Mouse (Mus musculus) CH12.LX (cell line): Measurements from ENCODE around the gene Emp1. TPM values are rescaled to one million over a fixed set of nuclear protein-coding genes. Genes with fewer than 3 reads are reported as not detected.

ENCODE experiments used
- DNase-seq: peaks from one replicate; pipeline ENCODE4 v3.0.0-alpha.2; 2013; ENCODE audit errors: extremely low read depth
- H3K27ac ChIP-seq: 2 replicates; pipeline ENCODE4 v1.5.1; 2012; ENCODE audit warnings: low read depth, mild to moderate bottlenecking, control low read depth, moderate library complexity; ENCODE audit not compliant: insufficient read depth
- H3K27me3 ChIP-seq: replicated peaks from 2 replicates; pipeline ENCODE3; 2012; ENCODE audit warnings: inconsistent platforms
- H3K36me3 ChIP-seq, 2 experiments: replicated peaks in 1 of 2; 2 replicates each; pipeline versions ENCODE3 to v1.6.1; 2012; ENCODE audit warnings: inconsistent platforms in 1 of 2, low read length in 1 of 2, mild to moderate bottlenecking in 1 of 2, mixed read lengths in 1 of 2, moderate library complexity in 1 of 2; ENCODE audit not compliant: control insufficient read depth in 1 of 2, insufficient read depth in 1 of 2
- H3K4me1 ChIP-seq, 2 experiments: 2 replicates each; pipeline ENCODE4 v1.6.1; 2012; ENCODE audit warnings: inconsistent platforms in 1 of 2, moderate library complexity in 1 of 2; ENCODE audit not compliant: insufficient read depth in 2 of 2, control insufficient read depth in 1 of 2
- H3K4me2 ChIP-seq: 2 replicates; pipeline ENCODE4 v1.6.1; 2012; ENCODE audit warnings: low read depth, mild to moderate bottlenecking, control low read depth; ENCODE audit not compliant: poor library complexity, insufficient read depth, severe bottlenecking
- H3K4me3 ChIP-seq, 3 experiments: fragments of 150-350 bp in 1 of 3; sonication (generic) in 1 of 3; replicated peaks in 1 of 3; 2 replicates each; pipeline versions ENCODE3 to v1.5.1; 2011 to 2012; ENCODE audit warnings: low read depth in 2 of 3, low read length in 2 of 3, mild to moderate bottlenecking in 2 of 3, moderate library complexity in 2 of 3, control low read depth in 1 of 3, improper control_type of control experiment in 1 of 3, inconsistent platforms in 1 of 3, mixed read lengths in 1 of 3; ENCODE audit not compliant: poor library complexity in 1 of 3
- H3K79me2 ChIP-seq: replicated peaks from 2 replicates; pipeline ENCODE4 v1.6.1; 2012; ENCODE audit warnings: mild to moderate bottlenecking, moderate library complexity; ENCODE audit not compliant: control insufficient read depth, poor library complexity, insufficient read depth, severe bottlenecking; ENCODE audit errors: extremely low read depth
- H3K9ac ChIP-seq: 2 replicates; pipeline ENCODE4 v1.6.1; 2012; ENCODE audit warnings: low read depth, mild to moderate bottlenecking, control low read depth, moderate library complexity; ENCODE audit not compliant: insufficient read depth
- H3K9me3 ChIP-seq: replicated peaks from 2 replicates; pipeline ENCODE3; 2012; ENCODE audit warnings: low read length, inconsistent platforms, mixed read lengths
- BHLHE40 ChIP-seq: IDR thresholded peaks from 2 replicates; pipeline ENCODE4 v1.6.1; 2011; ENCODE audit warnings: mild to moderate bottlenecking, low read depth, low read length, improper control_type of control experiment
- CHD1 ChIP-seq: IDR thresholded peaks from 2 replicates; pipeline ENCODE4 v1.6.1; 2012; ENCODE audit warnings: low read depth, low read length, improper control_type of control experiment, inconsistent platforms
- CHD2 ChIP-seq: IDR thresholded peaks from 2 replicates; pipeline ENCODE4 v1.6.1; 2011; ENCODE audit warnings: low read length, improper control_type of control experiment
- E2F4 ChIP-seq: IDR thresholded peaks from 2 replicates; pipeline ENCODE4 v1.6.1; 2011; ENCODE audit warnings: low read depth, low read length, improper control_type of control experiment; ENCODE audit not compliant: insufficient replicate concordance
- ELF1 ChIP-seq: IDR thresholded peaks from 2 replicates; pipeline ENCODE4 v1.6.1; 2014; ENCODE audit warnings: low read depth, mild to moderate bottlenecking, inconsistent platforms, low read length, improper control_type of control experiment
- EP300 ChIP-seq: IDR thresholded peaks from 2 replicates; pipeline ENCODE4 v1.6.1; 2011; ENCODE audit warnings: low read length, improper control_type of control experiment
- ETS1 ChIP-seq: conservative IDR thresholded peaks from 2 replicates; pipeline ENCODE4 v1.6.1; 2012; ENCODE audit warnings: low read depth, mild to moderate bottlenecking, inconsistent platforms, low read length, improper control_type of control experiment, moderate library complexity
- IRF4 ChIP-seq: IDR thresholded peaks from 2 replicates; pipeline ENCODE4 v1.6.1; 2014; ENCODE audit warnings: low read depth, mild to moderate bottlenecking, inconsistent platforms, low read length, improper control_type of control experiment
- JUN ChIP-seq: IDR thresholded peaks from 2 replicates; pipeline ENCODE4 v1.6.1; 2011; ENCODE audit warnings: low read depth, mild to moderate bottlenecking, low read length, improper control_type of control experiment, moderate library complexity; ENCODE audit not compliant: insufficient read depth
- JUND ChIP-seq: conservative IDR thresholded peaks from 2 replicates; pipeline ENCODE4 v1.6.1; 2011; ENCODE audit warnings: low read depth, low read length, improper control_type of control experiment
- MAFK ChIP-seq: IDR thresholded peaks from 2 replicates; pipeline ENCODE4 v1.6.1; 2011; ENCODE audit warnings: low read length, improper control_type of control experiment; ENCODE audit not compliant: insufficient replicate concordance
- MAX ChIP-seq: IDR thresholded peaks from 2 replicates; pipeline ENCODE4 v1.6.1; 2011; ENCODE audit warnings: low read length, improper control_type of control experiment
- MEF2A ChIP-seq: IDR thresholded peaks from 2 replicates; pipeline ENCODE4 v1.6.1; 2014; ENCODE audit warnings: low read depth, mild to moderate bottlenecking, inconsistent platforms, low read length, improper control_type of control experiment, borderline replicate concordance
- NRF1 ChIP-seq: IDR thresholded peaks from 2 replicates; pipeline ENCODE4 v1.6.1; 2014; ENCODE audit warnings: low read depth, mild to moderate bottlenecking, inconsistent platforms, low read length, improper control_type of control experiment, moderate library complexity
- PAX5 ChIP-seq: IDR thresholded peaks from 2 replicates; pipeline ENCODE4 v1.6.1; 2012; ENCODE audit warnings: low read length, inconsistent platforms, mixed read lengths
- POLR2AphosphoS2 ChIP-seq: IDR thresholded peaks from 2 replicates; pipeline ENCODE4 v1.6.1; 2011; ENCODE audit warnings: low read depth, low read length, improper control_type of control experiment
- RAD21 ChIP-seq: IDR thresholded peaks from 2 replicates; pipeline ENCODE4 v1.6.1; 2011; ENCODE audit warnings: low read depth, mild to moderate bottlenecking, low read length, improper control_type of control experiment, moderate library complexity
- RCOR1 ChIP-seq: conservative IDR thresholded peaks from 2 replicates; pipeline ENCODE4 v1.6.1; 2012; ENCODE audit warnings: low read depth, mild to moderate bottlenecking, inconsistent platforms, low read length, improper control_type of control experiment
- TBP ChIP-seq: conservative IDR thresholded peaks from 2 replicates; pipeline ENCODE4 v1.6.1; 2011; ENCODE audit warnings: low read depth, low read length, improper control_type of control experiment
- TCF12 ChIP-seq: IDR thresholded peaks from 2 replicates; pipeline ENCODE4 v1.6.1; 2014; ENCODE audit warnings: low read depth, mild to moderate bottlenecking, inconsistent platforms, low read length, improper control_type of control experiment
- USF2 ChIP-seq: conservative IDR thresholded peaks from 2 replicates; pipeline ENCODE4 v1.6.1; 2011; ENCODE audit warnings: low read depth, low read length, improper control_type of control experiment
- ZKSCAN1 ChIP-seq: IDR thresholded peaks from 2 replicates; pipeline ENCODE4 v1.6.1; 2012; ENCODE audit warnings: low read depth, inconsistent platforms, low read length, improper control_type of control experiment, borderline replicate concordance
- ZNF384 ChIP-seq: IDR thresholded peaks from 2 replicates; pipeline ENCODE4 v1.6.1; 2012; ENCODE audit warnings: low read depth, low read length, improper control_type of control experiment, inconsistent platforms
- dilution Hi-C: fragments of 300-500 bp; cut with MboI; formaldehyde crosslinking; loops from 2 replicates; pipeline ENCODE4 v1.14.3; 2020; ENCODE audit warnings: low sequenced_read_pairs; ENCODE audit not compliant: extremely low pct_unique_long_range_greater_than_20kb, extremely low pct_ligation_motif_present
- in situ Hi-C: fragments of 300-500 bp; cut with MboI; formaldehyde crosslinking; loops from 3 replicates; pipeline ENCODE4 v1.14.3; 2019; ENCODE audit warnings: low sequenced_read_pairs, low pct_ligation_motif_present, low pct_unique_long_range_greater_than_20kb, mixed read lengths
- polyA plus RNA-seq: library from polyadenylated mRNA; unstranded; fragments of >175 nt; gene quantifications from 2 replicates; pipeline ENCODE4 v1.2.1, GENCODE M21; 2012; ENCODE audit warnings: low read depth; ENCODE audit not compliant: insufficient read length
- total RNA-seq, 2 experiments: library from RNA; depleted of rRNA; stranded (reverse); fragments of 300-350 nt in 1 of 2; fragments of >200 nt in 1 of 2; gene quantifications; 2 replicates each; pipeline ENCODE4 v1.2.3; 2012 to 2014

Emp1 gene
- total and polyA plus RNA-seq, 3 experiments, result 1.9 to 11.3 (median 7.0) TPM

DNA sequence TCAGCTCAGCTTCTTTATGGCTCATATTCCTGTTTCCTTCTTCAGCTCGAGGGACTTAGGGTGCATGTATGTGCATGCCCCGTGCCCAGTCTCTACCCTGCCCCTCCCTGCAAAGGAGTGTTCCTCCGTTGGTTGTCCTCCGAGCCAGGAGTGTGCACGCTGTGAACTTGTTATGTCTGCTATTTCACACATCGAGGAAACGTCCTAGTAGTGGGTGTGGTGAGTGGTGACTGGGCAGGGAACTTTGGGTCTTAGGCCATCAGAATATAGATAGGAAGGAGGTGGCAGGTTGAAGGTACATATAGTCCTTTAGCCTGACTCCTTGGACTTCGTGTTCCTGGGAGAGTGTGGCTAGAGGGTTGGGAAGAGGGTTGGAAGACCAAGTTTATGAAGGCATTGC lies 26.4 kb downstream of the Emp1 start:
- H3K27me3 ChIP-seq, result no peaks in the 10 kb centered on the region
- no peak overlapping the region for H3K9ac ChIP-seq
- no peaks in the 10 kb centered on the region for H3K4me1 ChIP-seq
- dilution Hi-C loops, result no loop called here
- no peak overlapping the region for H3K4me2 ChIP-seq
- no peaks in the 10 kb centered on the region for H3K79me2 ChIP-seq
- no peak for TF ChIP-seq JUND
- no peak for TF ChIP-seq MEF2A
- no peak overlapping the region for H3K4me3 ChIP-seq
- in situ Hi-C loops, result no loop called here
- no peak overlapping the region for H3K27ac ChIP-seq
- H3K36me3 ChIP-seq, result no peaks in the 10 kb centered on the region
- DNase-seq, result no peak
- H3K9me3 ChIP-seq, result no peaks in the 10 kb centered on the region

DNA sequence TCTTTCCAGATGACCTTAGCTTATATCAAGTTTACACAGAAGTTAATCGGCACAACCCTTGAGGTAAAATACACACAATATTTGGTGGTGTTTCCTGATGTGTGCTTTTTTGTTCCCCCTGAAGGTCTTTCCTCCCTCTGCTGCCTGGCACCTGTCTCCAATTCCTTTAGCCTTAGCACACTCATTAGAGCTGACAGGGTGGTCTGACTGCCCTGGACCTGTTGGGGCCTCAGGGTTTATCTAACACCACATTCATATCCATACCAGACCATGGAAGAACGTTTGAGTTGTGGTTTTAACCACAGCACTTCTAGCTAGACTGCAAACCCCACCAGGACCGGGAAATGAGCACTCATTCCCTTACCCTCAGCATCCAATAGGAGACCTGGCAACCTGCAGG lies 28.1 kb downstream of the Emp1 start:
- Histone ChIP-seq H3K4me2 (no peak overlapping the region), H3K4me3 (no peak overlapping the region), H3K9me3 (no peaks in the 10 kb centered on the region), H3K9ac (no peak overlapping the region), H3K27me3 (no peaks in the 10 kb centered on the region), H3K4me1 (no peaks in the 10 kb centered on the region), H3K79me2 (no peaks in the 10 kb centered on the region), H3K36me3 (no peaks in the 10 kb centered on the region), H3K27ac (no peak overlapping the region)
- TF ChIP-seq MAX (no peak), CHD2 (no peak), USF2 (no peak), TBP (no peak), CHD1 (no peak), PAX5 (no peak), E2F4 (no peak), RCOR1 (no peak)
- in situ Hi-C loops (no loop called here), dilution Hi-C loops (no loop called here)
- DNase-seq, result no peak

DNA sequence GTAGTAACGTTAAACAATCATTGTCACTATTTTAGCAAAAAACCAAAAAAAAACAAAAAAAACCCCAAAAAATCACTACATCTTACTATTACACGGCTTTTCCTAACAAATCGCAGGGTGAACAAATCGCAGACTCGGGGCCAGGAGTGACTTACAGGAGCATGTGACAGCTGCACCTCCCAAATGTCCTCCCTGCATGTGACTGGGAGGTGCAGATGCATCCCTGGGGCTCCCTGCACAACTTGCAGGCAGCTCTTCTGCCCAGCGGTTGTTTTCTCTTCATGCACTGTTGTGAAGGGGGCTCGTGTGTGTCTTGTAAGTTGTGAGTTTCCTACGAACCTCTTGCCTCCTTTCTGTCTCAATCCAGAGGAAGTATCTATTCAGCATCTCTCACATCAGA lies 33.0 kb downstream of the Emp1 start:
- no peaks in the 10 kb centered on the region for H3K36me3 ChIP-seq
- TF ChIP-seq ETS1 (no peak), NRF1 (no peak), EP300 (no peak), RAD21 (no peak), CHD1 (no peak), PAX5 (no peak), MAFK (no peak), MAX (no peak), MEF2A (no peak), ZNF384 (no peak), BHLHE40 (no peak), POLR2AphosphoS2 (no peak), CHD2 (no peak), ELF1 (no peak), ZKSCAN1 (no peak), IRF4 (no peak), JUN (no peak), TCF12 (no peak)
- TF ChIP-seq, all 38 proteins: peak for 0
- Histone ChIP-seq H3K4me2 (no peak overlapping the region), H3K27ac (no peak overlapping the region), H3K9me3 (no peaks in the 10 kb centered on the region), H3K79me2 (no peaks in the 10 kb centered on the region), H3K4me3 (no peak overlapping the region), H3K27me3 (peaks cover 2% of the 10 kb centered on the region), H3K4me1 (no peaks in the 10 kb centered on the region), H3K9ac (no peak overlapping the region)
- in situ Hi-C loops (no loop called here), dilution Hi-C loops (no loop called here)
- no peak for DNase-seq
